Mouse (Mus musculus) stomach, postnatal 0 days (tissue): ENCODE results near the gene Gsg1.

Experiments
- CTCF ChIP-seq: IDR thresholded peaks from 2 replicates; pipeline ENCODE4 v1.5.1; 2016; ENCODE audit warnings: antibody characterized with exemption, low read depth, mild to moderate bottlenecking, moderate library complexity
- EP300 ChIP-seq: optimal IDR thresholded peaks from 2 replicates; pipeline ENCODE3; 2016; ENCODE audit warnings: antibody characterized with exemption

DNA sequence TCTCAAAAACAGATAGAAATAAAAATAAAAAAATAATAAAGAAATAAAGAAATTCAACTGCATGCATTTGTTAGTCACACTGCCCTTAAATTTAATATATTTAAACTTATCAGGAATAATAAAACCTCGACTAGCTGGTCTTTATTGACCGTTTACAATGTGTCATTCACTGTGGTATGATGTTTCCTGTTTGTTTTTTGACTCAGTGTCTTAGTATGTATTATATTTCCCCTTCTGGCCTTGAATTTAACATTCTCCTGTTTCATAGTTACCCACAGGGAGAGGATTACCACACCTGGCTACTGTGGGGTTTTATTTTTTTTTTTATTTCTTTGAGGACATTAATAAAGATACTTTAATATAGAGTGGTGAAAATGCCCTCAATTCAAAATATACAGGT lies 8.4 kb upstream of the Gsg1 start:
- TF ChIP-seq CTCF (no peak), EP300 (no peak)
